Mouse (Mus musculus) forebrain, embryonic 15.5 days (tissue): Measurements from ENCODE around the gene 9130023H24Rik. TPM values are rescaled to one million over a fixed set of nuclear protein-coding genes. Genes with fewer than 3 reads are reported as not detected.

Source experiments
- ATAC-seq: fragments of 200-750 bp; cut with Nextera tagmentation; replicated peaks from 2 replicates; pipeline ENCODE4 v1.8.0; 2017; ENCODE audit warnings: mild to moderate bottlenecking, moderate TSS enrichment, moderate library complexity
- H3K27ac ChIP-seq: fragments of 300-500 bp; sonication (generic); replicated peaks from 2 replicates; pipeline ENCODE4 v1.5.1; 2015; ENCODE audit warnings: mild to moderate bottlenecking, inconsistent platforms
- H3K27me3 ChIP-seq: fragments of 300-500 bp; sonication (generic); 2 replicates; pipeline ENCODE4 v1.6.1; 2015; ENCODE audit warnings: inconsistent platforms
- H3K36me3 ChIP-seq: fragments of 300-500 bp; sonication (generic); 2 replicates; pipeline ENCODE4 v1.6.1; 2015; ENCODE audit warnings: mild to moderate bottlenecking, inconsistent platforms
- H3K4me1 ChIP-seq: fragments of 300-500 bp; sonication (generic); 2 replicates; pipeline ENCODE4 v1.6.1; 2015; ENCODE audit warnings: inconsistent platforms
- H3K4me2 ChIP-seq: fragments of 300-500 bp; sonication (generic); replicated peaks from 2 replicates; pipeline ENCODE4 v1.6.1; 2015; ENCODE audit warnings: mild to moderate bottlenecking, inconsistent platforms
- H3K4me3 ChIP-seq: fragments of 300-500 bp; sonication (generic); 2 replicates; pipeline ENCODE4 v1.5.1; 2015; ENCODE audit warnings: mild to moderate bottlenecking, inconsistent platforms
- H3K9ac ChIP-seq: fragments of 300-500 bp; sonication (generic); replicated peaks from 2 replicates; pipeline ENCODE4 v1.6.1; 2015; ENCODE audit warnings: mild to moderate bottlenecking, inconsistent platforms
- H3K9me3 ChIP-seq: fragments of 300-500 bp; sonication (generic); 2 replicates; pipeline ENCODE4 v1.6.1; 2016; ENCODE audit warnings: inconsistent platforms
- WGBS: fragments of 180-500 bp; shearing (Covaris S2); methylation state at CpG from one replicate; pipeline ENCODE4 v1.1.7; 2015; ENCODE audit warnings: mixed read lengths; 5-methylcytosine and 5-hydroxymethylcytosine counted together
- polyA plus RNA-seq: library from polyadenylated mRNA; unstranded; fragments of >200 nt; fragmentation: Nextera tagmentation; extraction: Ambion mirVana; gene quantifications from 2 replicates; pipeline ENCODE4 v1.2.1, GENCODE M21; 2015

The 9130023H24Rik gene
- polyA plus RNA-seq, 1 experiment from 2014 or later = 9.7 TPM

DNA sequence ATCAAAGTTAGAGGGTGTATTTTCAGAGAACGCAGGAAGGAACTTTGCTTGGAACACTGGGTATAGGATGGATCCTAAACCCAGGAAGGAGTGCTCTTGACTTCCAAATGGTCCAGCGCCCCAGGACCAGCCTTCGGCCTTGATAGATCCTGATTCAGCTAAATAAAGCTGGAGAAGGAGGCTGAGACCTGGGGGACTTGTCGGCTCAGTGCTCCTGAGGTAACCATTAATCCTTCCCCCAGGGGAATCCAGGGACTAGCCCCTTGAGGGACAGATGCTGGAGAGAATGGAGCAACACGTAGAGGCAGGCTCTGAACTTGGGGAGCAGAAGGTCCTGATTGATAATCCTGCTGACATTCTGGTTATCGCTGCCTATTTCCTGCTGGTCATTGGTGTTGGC, 27.6 kb upstream of the 9130023H24Rik start, which contains the start of gene Slc5a2:
TSS of gene Slc5a2 (plus strand) at position 247 of the 400 bp plus-strand sequence.
- 84% methylated on average over 6 of the region's 6 CpGs for WGBS
- Histone ChIP-seq H3K9me3 (no peaks in the 10 kb centered on the region), H3K4me3 (no peak within 1 kb of the TSS), H3K4me2 (no peak within 1 kb of the TSS), H3K9ac (no peak within 1 kb of the TSS), H3K27ac (no peak within 1 kb of the TSS), H3K36me3 (no peaks in the 10 kb centered on the region), H3K27me3 (no peaks in the 10 kb centered on the region), H3K4me1 (no peaks in the 10 kb centered on the region)
- ATAC-seq = no peak

DNA sequence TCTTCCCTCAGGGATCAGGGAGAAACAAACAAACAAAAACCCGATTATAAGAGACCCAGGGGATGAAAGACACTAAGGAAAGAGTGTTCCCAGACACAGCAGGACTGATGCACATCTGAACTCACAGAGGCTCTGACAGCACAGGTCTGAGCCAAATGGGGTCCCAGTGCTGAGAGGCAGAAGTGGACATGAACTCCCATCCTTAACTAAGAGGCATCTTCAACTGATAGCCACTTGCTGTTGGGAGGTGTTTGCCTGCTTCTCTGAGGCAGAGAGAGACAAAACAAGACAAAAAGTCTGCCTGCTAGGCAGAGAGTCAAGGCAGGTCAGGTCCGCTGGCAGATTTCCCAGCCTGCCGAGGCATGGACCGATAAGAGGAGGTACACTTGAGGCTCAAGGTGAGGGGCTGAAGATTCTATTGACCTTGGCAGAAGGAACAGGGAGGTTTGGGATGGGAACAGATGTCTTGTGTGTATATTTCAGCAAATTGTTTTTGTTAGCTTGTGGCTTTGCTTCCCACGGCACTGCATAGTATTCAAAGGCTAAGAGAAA, 19.0 kb upstream of the 9130023H24Rik start:
- H3K4me3 ChIP-seq = no peak overlapping the region
- 56% methylated on average over 5 of the region's 5 CpGs for WGBS
- H3K4me1 ChIP-seq = peaks cover 10% of the 10 kb centered on the region
- H3K27ac ChIP-seq = no peak overlapping the region
- H3K9me3 ChIP-seq = no peaks in the 10 kb centered on the region
- no peak overlapping the region for H3K4me2 ChIP-seq
- no peak overlapping the region for H3K9ac ChIP-seq
- no peaks in the 10 kb centered on the region for H3K36me3 ChIP-seq
- H3K27me3 ChIP-seq = no peaks in the 10 kb centered on the region
- ATAC-seq = no peak

DNA sequence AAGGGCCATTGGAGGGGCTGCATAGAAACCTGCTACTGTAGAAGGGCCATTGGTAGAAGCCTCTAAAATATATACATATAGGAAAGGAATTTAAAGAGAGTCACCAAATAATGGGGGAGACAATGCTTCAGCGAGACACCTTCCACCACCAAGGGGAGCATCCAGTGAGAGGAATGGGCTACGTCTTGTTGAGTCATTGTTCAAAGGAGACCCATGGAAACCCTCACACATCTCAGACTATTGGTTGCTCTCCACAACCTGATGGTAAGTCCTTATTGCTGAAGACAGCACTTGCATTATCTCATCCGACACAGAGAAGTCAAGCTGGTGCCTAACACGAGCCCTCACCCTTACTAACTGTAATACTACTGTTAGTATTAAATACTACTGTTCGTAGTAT, 17.9 kb upstream of the 9130023H24Rik start:
- 91% methylated on average over 5 of the region's 5 CpGs for WGBS
- H3K4me3 ChIP-seq = no peak overlapping the region
- H3K27me3 ChIP-seq = no peaks in the 10 kb centered on the region
- ATAC-seq = no peak
- no peak overlapping the region for H3K9ac ChIP-seq
- H3K9me3 ChIP-seq = no peaks in the 10 kb centered on the region
- peaks cover 11% of the 10 kb centered on the region for H3K4me1 ChIP-seq
- H3K27ac ChIP-seq = no peak overlapping the region
- no peaks in the 10 kb centered on the region for H3K36me3 ChIP-seq
- no peak overlapping the region for H3K4me2 ChIP-seq

DNA sequence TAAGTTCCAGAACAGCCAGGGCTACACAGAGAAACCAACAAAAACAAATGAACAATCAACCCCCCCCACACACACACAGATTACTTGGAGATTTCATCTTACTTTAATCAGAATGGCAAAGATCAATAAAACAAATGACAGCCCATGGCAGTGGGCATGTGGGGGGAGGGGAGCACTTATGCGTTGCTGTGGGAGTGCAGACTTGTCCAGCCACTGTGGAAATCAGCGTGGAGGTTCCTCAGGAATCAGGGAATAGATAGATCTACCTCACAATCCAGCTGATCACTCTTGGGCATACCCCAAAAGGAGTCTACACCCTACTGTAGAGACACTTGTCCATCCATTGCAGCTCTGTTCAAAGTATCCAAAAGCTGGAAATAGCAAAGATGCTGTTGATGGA, 17.1 kb upstream of the 9130023H24Rik start:
- Histone ChIP-seq H3K27me3 (no peaks in the 10 kb centered on the region), H3K27ac (no peak overlapping the region), H3K36me3 (no peaks in the 10 kb centered on the region), H3K4me1 (peaks cover 11% of the 10 kb centered on the region), H3K9ac (no peak overlapping the region), H3K4me2 (no peak overlapping the region), H3K9me3 (no peaks in the 10 kb centered on the region), H3K4me3 (no peak overlapping the region)
- 64% methylated on average over 2 of the region's 2 CpGs for WGBS
- no peak for ATAC-seq

DNA sequence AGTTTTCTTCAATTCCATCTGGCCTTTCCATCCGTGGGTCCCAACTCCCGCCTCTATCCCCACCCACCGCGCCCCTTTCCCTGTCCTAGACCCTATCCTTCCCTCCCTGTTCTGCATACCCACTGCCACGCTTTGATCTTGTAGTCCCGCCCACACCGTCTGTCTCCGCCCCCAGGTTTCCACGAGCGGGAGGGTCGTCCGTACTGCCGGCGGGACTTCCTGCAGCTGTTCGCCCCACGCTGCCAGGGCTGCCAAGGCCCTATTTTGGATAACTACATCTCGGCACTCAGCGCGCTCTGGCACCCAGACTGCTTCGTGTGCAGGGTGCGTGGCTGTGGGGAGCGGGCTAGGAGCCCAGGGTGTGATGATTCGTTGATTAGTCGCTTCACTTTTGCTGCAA, 14.8 kb upstream of the 9130023H24Rik start:
- Histone ChIP-seq H3K27me3 (no peaks in the 10 kb centered on the region), H3K4me3 (peak overlapping the region; percentile 38), H3K4me2 (peak overlapping the region; percentile 58), H3K27ac (no peak overlapping the region), H3K4me1 (peaks cover 11% of the 10 kb centered on the region), H3K36me3 (no peaks in the 10 kb centered on the region), H3K9me3 (no peaks in the 10 kb centered on the region), H3K9ac (peak overlapping the region; percentile 37)
- 7% methylated on average over 24 of the region's 24 CpGs for WGBS
- peak; percentile 84 for ATAC-seq

DNA sequence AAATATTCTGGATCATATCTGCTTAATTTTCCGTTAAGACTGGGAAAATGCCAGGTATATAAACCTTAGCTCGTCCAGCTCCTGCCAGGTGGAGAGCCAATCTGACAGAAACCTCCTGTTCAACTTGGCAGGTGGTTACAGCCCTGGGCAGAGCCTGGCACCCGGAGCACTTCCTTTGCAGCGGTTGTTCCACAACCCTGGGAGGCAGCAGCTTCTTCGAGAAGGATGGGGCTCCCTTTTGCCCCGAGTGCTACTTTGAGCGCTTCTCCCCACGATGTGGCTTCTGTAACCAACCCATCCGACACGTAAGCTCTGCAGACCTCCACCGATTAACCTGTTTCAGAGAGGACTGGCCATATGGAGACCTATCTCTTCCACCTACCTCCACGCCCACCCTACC, 14.1 kb upstream of the 9130023H24Rik start:
- Histone ChIP-seq H3K4me2 (peak overlapping the region; percentile 58), H3K36me3 (no peaks in the 10 kb centered on the region), H3K4me1 (peaks cover 11% of the 10 kb centered on the region), H3K27ac (no peak overlapping the region), H3K27me3 (no peaks in the 10 kb centered on the region), H3K9ac (0 out of 2 replicates have a peak overlapping the region, but pooled peaks have one; percentile 37), H3K4me3 (peak overlapping the region; percentile 38), H3K9me3 (no peaks in the 10 kb centered on the region)
- 45% methylated on average over 12 of the region's 12 CpGs for WGBS
- no peak for ATAC-seq

DNA sequence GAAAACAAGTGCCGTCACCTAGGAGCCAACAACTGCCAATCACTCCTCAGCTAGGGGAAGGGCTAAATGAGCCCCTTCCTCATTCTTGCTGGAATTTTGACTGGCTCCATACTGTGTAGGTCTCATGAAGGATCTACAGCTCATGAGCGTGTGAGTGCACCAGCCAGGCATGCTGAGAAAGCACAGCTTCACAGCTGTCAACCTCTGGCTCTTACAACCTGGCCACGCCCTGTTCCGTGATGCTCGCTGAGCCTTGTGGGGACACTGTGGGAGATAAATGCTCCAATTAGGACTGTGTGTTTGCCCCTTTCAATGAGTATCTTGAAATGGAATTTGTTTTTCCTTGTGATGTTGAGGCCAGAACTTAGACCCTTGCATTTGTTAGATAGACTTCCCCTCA, 12.2 kb upstream of the 9130023H24Rik start:
- H3K27me3 ChIP-seq = no peaks in the 10 kb centered on the region
- no peak overlapping the region for H3K4me3 ChIP-seq

DNA sequence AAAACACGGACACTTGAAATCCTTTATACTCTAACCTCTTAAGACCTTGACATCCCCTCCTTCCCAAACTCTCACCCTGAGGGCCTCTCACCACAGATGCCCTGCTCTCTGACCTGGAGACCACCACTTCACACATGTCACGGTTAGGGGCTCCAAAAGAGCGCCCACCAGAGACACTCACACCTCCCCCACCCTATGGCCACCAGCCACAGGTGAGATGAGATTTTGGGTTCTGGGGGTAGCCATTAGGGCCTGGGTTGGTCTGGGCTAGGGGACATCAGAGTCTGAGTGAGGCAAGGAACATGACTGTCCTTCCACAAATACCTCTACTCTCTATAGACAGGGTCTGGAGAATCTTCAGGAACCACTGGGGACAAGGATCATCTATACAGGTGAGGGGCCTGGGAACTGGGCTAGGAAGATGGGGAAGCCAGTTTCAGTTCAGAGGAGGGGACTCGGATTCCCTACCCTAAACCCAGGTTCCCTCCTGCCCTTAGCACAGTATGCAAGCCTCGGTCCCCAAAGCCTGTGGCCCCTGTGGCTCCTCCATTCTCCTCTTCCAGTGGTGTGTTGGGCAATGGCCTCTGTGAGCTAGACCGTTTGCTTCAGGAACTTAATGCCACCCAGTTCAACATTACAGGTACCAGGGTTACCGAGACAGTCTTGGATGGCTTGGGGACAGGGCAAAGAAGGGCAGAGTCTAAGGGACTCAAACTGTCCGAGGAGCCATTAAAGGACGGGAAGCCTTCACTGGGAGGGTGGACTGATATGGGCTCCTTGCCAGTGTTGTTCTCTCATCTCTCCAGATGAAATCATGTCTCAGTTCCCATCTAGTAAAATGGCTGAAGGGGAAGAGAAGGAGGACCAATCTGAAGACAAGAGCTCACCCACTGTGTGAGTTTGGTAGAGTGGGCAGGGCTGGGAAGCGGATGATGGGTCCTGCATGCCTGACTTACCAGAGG, 10.5 kb upstream of the 9130023H24Rik start:
- H3K4me3 ChIP-seq = no peak overlapping the region
- ATAC-seq = no peak
- H3K4me2 ChIP-seq = no peak overlapping the region
- H3K27me3 ChIP-seq = no peaks in the 10 kb centered on the region
- no peak overlapping the region for H3K27ac ChIP-seq
- WGBS = 82% methylated on average over 10 of the region's 10 CpGs
- peaks cover 11% of the 10 kb centered on the region; the same call in 1 of the 2 replicates for H3K36me3 ChIP-seq
- H3K9me3 ChIP-seq = no peaks in the 10 kb centered on the region
- H3K9ac ChIP-seq = no peak overlapping the region
- peaks cover 22% of the 10 kb centered on the region for H3K4me1 ChIP-seq

More for the DNA sequence above, 12.2 kb upstream of the 9130023H24Rik start:
- peaks cover under 1% of the 10 kb centered on the region; the same call in 1 of the 2 replicates for H3K36me3 ChIP-seq
- H3K4me2 ChIP-seq = no peak overlapping the region
- WGBS = 81% methylated on average over 5 of the region's 5 CpGs
- no peaks in the 10 kb centered on the region for H3K9me3 ChIP-seq
- H3K27ac ChIP-seq = no peak overlapping the region
- peaks cover 22% of the 10 kb centered on the region for H3K4me1 ChIP-seq
- no peak overlapping the region for H3K9ac ChIP-seq
- ATAC-seq = no peak

DNA sequence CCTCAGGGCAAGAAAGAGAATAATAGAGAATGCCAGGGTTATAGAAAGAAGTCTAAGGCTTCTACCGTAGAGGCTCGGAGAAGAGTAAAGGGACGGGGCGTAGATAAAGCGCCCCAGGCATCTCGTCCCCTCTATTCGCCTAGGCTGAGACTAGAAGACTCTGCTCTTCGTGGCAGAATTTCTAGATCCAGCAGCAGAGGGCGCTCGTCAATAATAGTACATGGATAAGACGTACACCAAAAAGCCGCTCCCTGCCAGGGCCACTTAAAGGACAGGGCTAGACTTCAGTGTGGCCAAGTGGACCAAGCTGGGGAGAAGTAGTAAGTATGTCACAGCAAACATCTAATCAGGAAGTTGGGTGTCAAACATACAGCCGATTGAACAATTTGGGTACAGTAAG, 9.6 kb upstream of the 9130023H24Rik start:
- Histone ChIP-seq H3K27ac (peak overlapping the region; percentile 74), H3K27me3 (no peaks in the 10 kb centered on the region), H3K9ac (peak overlapping the region; percentile 53), H3K9me3 (no peaks in the 10 kb centered on the region), H3K4me2 (peak overlapping the region; percentile 63), H3K4me3 (peak overlapping the region; percentile 40), H3K4me1 (peaks cover 17% of the 10 kb centered on the region), H3K36me3 (peaks cover 11% of the 10 kb centered on the region; the same call in 1 of the 2 replicates)
- ATAC-seq = peak; percentile 80
- WGBS = 3% methylated on average over 13 of the region's 13 CpGs

DNA sequence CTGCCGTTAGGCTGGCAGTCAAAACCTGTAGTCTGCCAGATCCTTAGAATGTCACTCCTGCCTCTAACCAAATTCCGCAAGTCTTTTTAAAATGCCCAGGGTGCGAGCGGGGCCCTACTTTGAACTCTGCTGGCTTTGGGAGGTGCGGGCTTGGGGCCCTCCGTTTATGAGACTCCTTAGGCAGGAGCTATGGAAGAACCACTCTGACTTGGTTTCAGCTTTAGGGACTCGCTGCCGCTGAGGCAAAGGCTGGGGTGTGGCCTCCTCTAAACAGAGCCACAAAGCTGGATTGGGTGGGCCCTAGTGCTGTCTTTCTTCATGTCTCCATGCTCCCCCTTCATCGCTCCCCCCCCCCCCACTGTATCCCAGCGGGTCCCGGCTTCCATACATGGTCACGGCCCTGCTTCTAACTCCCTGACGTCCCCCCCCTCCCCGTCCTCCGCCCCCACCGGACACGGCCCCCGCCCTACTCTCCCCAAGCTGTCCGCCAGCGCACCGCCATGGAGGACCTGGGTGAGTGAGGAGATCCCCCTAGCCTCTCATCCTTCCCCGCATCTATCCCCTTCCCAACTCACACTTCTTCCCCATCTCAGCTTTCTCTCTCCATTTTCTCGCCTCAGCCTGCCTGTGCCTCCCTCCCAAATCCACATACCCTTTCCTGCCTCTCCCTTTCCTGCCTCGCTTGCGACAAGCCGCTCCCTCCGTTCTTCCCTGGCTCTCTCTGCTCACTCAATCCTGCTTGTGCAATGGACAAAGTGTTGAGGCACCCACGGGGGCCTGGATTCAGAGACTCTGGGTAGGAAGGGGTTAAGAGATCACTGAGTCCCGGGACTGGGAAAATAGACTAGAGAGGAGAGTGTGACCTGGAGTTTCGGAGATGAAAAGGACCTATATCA, 8.9 kb upstream of the 9130023H24Rik start, which contains the start of gene Tgfb1i1:
TSS of gene Tgfb1i1 (plus strand) at position 317 of the 896 bp plus-strand sequence.
- Histone ChIP-seq H3K4me1 (peaks cover 11% of the 10 kb centered on the region), H3K36me3 (peaks cover 14% of the 10 kb centered on the region; the same call in 1 of the 2 replicates), H3K27ac (peak within 1 kb of the TSS; percentile 74), H3K4me3 (peak within 1 kb of the TSS; percentile 40), H3K4me2 (peak within 1 kb of the TSS; percentile 63), H3K9ac (peak within 1 kb of the TSS; percentile 53), H3K9me3 (no peaks in the 10 kb centered on the region), H3K27me3 (no peaks in the 10 kb centered on the region)
- peak; percentile 55 for ATAC-seq
- WGBS = 2% methylated on average over 30 of the region's 30 CpGs

DNA sequence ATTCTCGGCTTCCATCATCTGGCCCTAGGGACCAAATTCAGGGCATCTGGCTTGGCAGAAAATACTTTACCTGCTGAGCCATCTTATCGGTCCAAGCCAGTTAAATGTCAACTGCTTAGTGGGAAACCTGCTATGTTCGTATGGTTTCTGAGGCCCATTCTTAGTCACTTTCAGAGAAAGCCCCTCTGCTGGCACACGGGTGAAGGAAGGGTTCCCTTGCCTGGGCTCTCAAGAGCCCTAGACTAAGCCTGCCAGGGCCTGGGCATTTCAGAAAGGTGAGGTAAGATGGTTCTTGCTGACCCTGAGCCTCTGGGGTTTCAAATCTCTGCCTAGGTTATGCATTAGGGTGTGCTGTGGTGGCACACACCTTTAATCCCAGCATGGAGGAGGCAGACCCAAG, 7.7 kb upstream of the 9130023H24Rik start:
- Histone ChIP-seq H3K9me3 (no peaks in the 10 kb centered on the region), H3K4me3 (no peak overlapping the region)

More for the DNA sequence above, 7.7 kb upstream of the 9130023H24Rik start:
- peaks cover 17% of the 10 kb centered on the region; the same call in 1 of the 2 replicates for H3K36me3 ChIP-seq
- H3K27ac ChIP-seq = no peak overlapping the region
- ATAC-seq = no peak
- WGBS = 86% methylated on average over 4 of the region's 4 CpGs
- no peak overlapping the region for H3K4me2 ChIP-seq
- no peaks in the 10 kb centered on the region for H3K27me3 ChIP-seq
- peaks cover 11% of the 10 kb centered on the region for H3K4me1 ChIP-seq
- H3K9ac ChIP-seq = no peak overlapping the region
